Mouse (Mus musculus): ENCODE measurements around the gene Wars.

- TF ChIP-seq POLR2A (IDR thresholded peaks at IDR 0.05; ENCODE audit: low read depth, low read length) = no peak
- no peak for TF ChIP-seq CTCF (IDR thresholded peaks at IDR 0.05; ENCODE audit: extremely low read depth, insufficient read length, insufficient replicate concordance, low read depth, low read length)
Measured at GRCm38 (mm10) chr12:108857109-108857508, 36.9 kb downstream of the Wars start.

Measured in small intestine, adult 2 months (tissue).